Mouse (Mus musculus): ENCODE measurements around the gene Slco1a5. TPM values are rescaled to one million over a fixed set of nuclear protein-coding genes. Genes with fewer than 3 reads are reported as not detected.

Gene Slco1a5
- total and polyA plus RNA-seq, 3 experiments: not detected

DNA sequence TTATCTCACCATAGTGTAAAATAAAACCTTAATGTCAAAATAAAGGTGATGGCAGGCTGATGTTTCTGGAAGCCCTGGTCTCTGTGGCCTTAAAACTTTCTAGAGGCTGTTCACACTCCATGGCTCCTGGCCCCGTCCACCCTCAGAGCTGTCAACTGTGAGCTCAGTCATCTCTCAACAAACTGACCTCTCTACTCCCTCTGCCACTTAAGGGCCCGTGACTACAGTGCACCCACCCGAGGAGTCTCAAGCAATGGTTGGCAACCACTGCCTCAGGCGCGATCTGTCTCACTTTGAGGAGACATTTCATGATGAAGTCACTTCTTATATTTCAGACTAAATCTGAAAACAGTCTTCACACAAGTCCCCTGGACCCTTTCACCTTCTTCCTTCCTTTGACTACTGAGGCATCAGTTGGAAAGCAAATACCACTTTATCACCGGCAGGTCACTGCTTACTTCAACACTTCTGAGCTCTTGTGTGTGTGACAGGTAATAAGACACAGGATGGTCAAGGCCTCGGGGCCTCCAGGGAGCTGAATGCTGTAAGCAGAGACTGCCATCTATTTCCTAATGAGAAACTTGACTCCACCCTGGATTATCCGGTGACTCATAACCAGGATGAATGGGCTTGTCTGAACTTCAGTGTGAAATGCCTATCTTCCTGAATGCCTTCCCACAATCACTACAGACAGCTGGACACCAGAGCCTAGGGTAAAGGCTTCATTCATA is 43.1 kb upstream of the Slco1a5 start:
- H3K4me1 ChIP-seq (ENCODE audit: control insufficient read depth in 1 of 2, insufficient read depth in 2 of 2): no peaks in the 10 kb centered on the region
- H3K36me3 ChIP-seq (replicated peaks in 1 of 2; ENCODE audit: control insufficient read depth in 1 of 2, insufficient read depth in 1 of 2, low read length in 1 of 2): peaks cover 71 to 93% of the 10 kb centered on the region in 2 experiments
- dilution Hi-C loops (cut with MboI; ENCODE audit: extremely low pct_ligation_motif_present, extremely low pct_unique_long_range_greater_than_20kb, low sequenced_read_pairs): no loop called here
- no peak for TF ChIP-seq GABPA (IDR thresholded peaks at IDR 0.05; ENCODE audit: insufficient replicate concordance, low read depth, low read length)
- no peak for TF ChIP-seq IRF4 (IDR thresholded peaks at IDR 0.05; ENCODE audit: low read depth, low read length)
- no peak for TF ChIP-seq ZC3H11A (IDR thresholded peaks at IDR 0.05; ENCODE audit: low read depth, low read length)
- TF ChIP-seq USF1 (IDR thresholded peaks at IDR 0.05; ENCODE audit: low read depth, low read length): no peak
- no peak for TF ChIP-seq ETS1 (conservative IDR thresholded peaks at IDR 0.05; ENCODE audit: low read depth, low read length)
- TF ChIP-seq MAX (IDR thresholded peaks at IDR 0.05; ENCODE audit: low read length): no peak
- no peak for TF ChIP-seq MYC (IDR thresholded peaks at IDR 0.05; ENCODE audit: low read depth, low read length)
- TF ChIP-seq NELFE (IDR thresholded peaks at IDR 0.05; ENCODE audit: low read depth, low read length): no peak
- no peak for TF ChIP-seq MAFK (IDR thresholded peaks at IDR 0.05; ENCODE audit: insufficient replicate concordance, low read length)
- TF ChIP-seq EP300 (IDR thresholded peaks at IDR 0.05; ENCODE audit: low read length): no peak
- no peak for TF ChIP-seq JUND (conservative IDR thresholded peaks at IDR 0.05; ENCODE audit: low read depth, low read length)
- TF ChIP-seq E2F4 (IDR thresholded peaks at IDR 0.05; ENCODE audit: insufficient replicate concordance, low read depth, low read length): no peak
- TF ChIP-seq BHLHE40 (IDR thresholded peaks at IDR 0.05; ENCODE audit: low read depth, low read length): no peak
- TF ChIP-seq NRF1 (IDR thresholded peaks at IDR 0.05; ENCODE audit: low read depth, low read length): no peak
- TF ChIP-seq POLR2AphosphoS2 (IDR thresholded peaks at IDR 0.05; ENCODE audit: low read depth, low read length): no peak
- no peak for TF ChIP-seq MEF2A (IDR thresholded peaks at IDR 0.05; ENCODE audit: borderline replicate concordance, low read depth, low read length)
- TF ChIP-seq ELF1 (IDR thresholded peaks at IDR 0.05; ENCODE audit: low read depth, low read length): no peak
- TF ChIP-seq MAZ (IDR thresholded peaks at IDR 0.05; ENCODE audit: low read depth, low read length): no peak
- no peak for TF ChIP-seq JUN (IDR thresholded peaks at IDR 0.05; ENCODE audit: insufficient read depth, low read depth, low read length)
- H3K4me3 ChIP-seq (replicated peaks in 1 of 3; ENCODE audit: low read depth in 2 of 3, low read length in 2 of 3, poor library complexity in 1 of 3): no peak overlapping the region
- in situ Hi-C loops (cut with MboI; ENCODE audit: low pct_ligation_motif_present, low pct_unique_long_range_greater_than_20kb, low sequenced_read_pairs): no loop called here
- DNase-seq (ENCODE audit: extremely low read depth): no peak
- no peak overlapping the region for H3K9ac ChIP-seq (ENCODE audit: insufficient read depth, low read depth)
- H3K27ac ChIP-seq (ENCODE audit: insufficient read depth, low read depth): no peak overlapping the region
- H3K9me3 ChIP-seq (replicated peaks; ENCODE audit: low read length): no peaks in the 10 kb centered on the region
- no peak overlapping the region for H3K4me2 ChIP-seq (ENCODE audit: insufficient read depth, low read depth, poor library complexity, severe bottlenecking)
- no peaks in the 10 kb centered on the region for H3K79me2 ChIP-seq (replicated peaks; ENCODE audit: control insufficient read depth, extremely low read depth, insufficient read depth, poor library complexity, severe bottlenecking)
- no peaks in the 10 kb centered on the region for H3K27me3 ChIP-seq (replicated peaks)

DNA sequence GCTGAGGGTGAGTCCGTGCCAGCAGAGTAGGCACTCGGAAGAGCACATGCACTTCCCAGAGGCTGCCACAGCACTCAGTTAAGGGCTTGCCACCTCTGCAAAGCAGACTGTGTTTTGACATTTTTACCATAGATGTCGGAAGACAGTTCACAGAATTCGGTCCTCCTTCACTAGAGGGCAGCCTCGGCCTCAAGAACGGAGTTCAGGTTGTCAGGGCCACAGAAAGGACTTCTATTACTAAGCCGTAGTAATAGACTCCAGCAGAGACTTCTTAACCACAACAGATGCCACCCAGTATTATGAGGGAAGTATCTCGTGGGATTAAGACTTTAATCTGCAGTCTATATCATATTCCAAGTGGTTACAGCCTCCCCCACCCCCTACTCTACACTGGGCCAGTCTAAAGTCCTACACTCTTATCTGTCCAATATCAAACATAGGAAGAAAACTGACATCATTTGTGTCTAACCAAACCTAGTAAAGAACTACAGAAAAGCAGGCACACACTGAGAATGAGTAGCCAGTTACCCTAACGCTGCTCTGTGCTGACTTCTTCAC is 40.3 kb upstream of the Slco1a5 start:
- Histone ChIP-seq H3K4me1 (ENCODE audit: control insufficient read depth in 1 of 2, insufficient read depth in 2 of 2) (no peaks in the 10 kb centered on the region), H3K27me3 (replicated peaks) (no peaks in the 10 kb centered on the region), H3K4me2 (ENCODE audit: insufficient read depth, low read depth, poor library complexity, severe bottlenecking) (no peak overlapping the region), H3K36me3 (replicated peaks in 1 of 2; ENCODE audit: control insufficient read depth in 1 of 2, insufficient read depth in 1 of 2, low read length in 1 of 2) (peaks cover 69 to 93% of the 10 kb centered on the region in 2 experiments), H3K27ac (ENCODE audit: insufficient read depth, low read depth) (no peak overlapping the region), H3K9me3 (replicated peaks; ENCODE audit: low read length) (no peaks in the 10 kb centered on the region), H3K4me3 (replicated peaks in 1 of 3; ENCODE audit: low read depth in 2 of 3, low read length in 2 of 3, poor library complexity in 1 of 3) (no peak overlapping the region), H3K79me2 (replicated peaks; ENCODE audit: control insufficient read depth, extremely low read depth, insufficient read depth, poor library complexity, severe bottlenecking) (no peaks in the 10 kb centered on the region), H3K9ac (ENCODE audit: insufficient read depth, low read depth) (no peak overlapping the region)
- no peak for DNase-seq (ENCODE audit: extremely low read depth)
- no peak for TF ChIP-seq ETS1 (conservative IDR thresholded peaks at IDR 0.05; ENCODE audit: low read depth, low read length)
- TF ChIP-seq ZNF384 (IDR thresholded peaks at IDR 0.05; ENCODE audit: low read depth, low read length): no peak
- no peak for TF ChIP-seq USF2 (conservative IDR thresholded peaks at IDR 0.05; ENCODE audit: low read depth, low read length)
- no peak for TF ChIP-seq KAT2A (IDR thresholded peaks at IDR 0.05; ENCODE audit: insufficient replicate concordance, low read length)
- no peak for TF ChIP-seq SIN3A (IDR thresholded peaks at IDR 0.05; ENCODE audit: low read length)
- no peak for TF ChIP-seq POLR2AphosphoS2 (IDR thresholded peaks at IDR 0.05; ENCODE audit: low read depth, low read length)
- TF ChIP-seq JUN (IDR thresholded peaks at IDR 0.05; ENCODE audit: insufficient read depth, low read depth, low read length): no peak
- no peak for TF ChIP-seq MAX (IDR thresholded peaks at IDR 0.05; ENCODE audit: low read length)
- no peak for TF ChIP-seq PAX5 (IDR thresholded peaks at IDR 0.05; ENCODE audit: low read length)
- peak in 1 of 2 experiments; percentile 32; a peak in 2 of 4 replicates for TF ChIP-seq CTCF (conservative IDR thresholded peaks at IDR 0.05 in 1 of 2, IDR thresholded peaks at IDR 0.05 in 1 of 2; ENCODE audit: low read depth in 2 of 2, low read length in 2 of 2)
- peak; percentile 22 for TF ChIP-seq RAD21 (IDR thresholded peaks at IDR 0.05; ENCODE audit: low read depth, low read length)
- TF ChIP-seq ZC3H11A (IDR thresholded peaks at IDR 0.05; ENCODE audit: low read depth, low read length): no peak
- TF ChIP-seq IRF4 (IDR thresholded peaks at IDR 0.05; ENCODE audit: low read depth, low read length): no peak
- no peak for TF ChIP-seq TCF12 (IDR thresholded peaks at IDR 0.05; ENCODE audit: low read depth, low read length)
- TF ChIP-seq TBP (conservative IDR thresholded peaks at IDR 0.05; ENCODE audit: low read depth, low read length): no peak
- no peak for TF ChIP-seq JUND (conservative IDR thresholded peaks at IDR 0.05; ENCODE audit: low read depth, low read length)
- TF ChIP-seq SMC3 (IDR thresholded peaks at IDR 0.05; ENCODE audit: low read depth, low read length): 0 out of 2 replicates have a peak, but pooled peaks have one; percentile 10
- in situ Hi-C loops (cut with MboI; ENCODE audit: low pct_ligation_motif_present, low pct_unique_long_range_greater_than_20kb, low sequenced_read_pairs) (no loop called here), dilution Hi-C loops (cut with MboI; ENCODE audit: extremely low pct_ligation_motif_present, extremely low pct_unique_long_range_greater_than_20kb, low sequenced_read_pairs) (no loop called here)

Data from CH12.LX (cell line).